Mouse (Mus musculus) adrenal gland, postnatal 36 days (tissue): Measurements from ENCODE around the gene Cmc4. TPM values are rescaled to one million over a fixed set of nuclear protein-coding genes. Genes with fewer than 3 reads are reported as not detected.

Experiments used
- DNase-seq, 2 experiments: peaks; one replicate each; pipeline ENCODE4 v3.0.0; 2021; ENCODE audit warnings: mixed read lengths in 1 of 2
- long read RNA-seq, 2 experiments: library from polyadenylated mRNA; stranded (forward); transcript quantifications; one replicate each; pipeline ENCODE4 v2.0.0; 2021; ENCODE audit warnings: borderline sequencing depth in 2 of 2
- total RNA-seq, 2 experiments: library from RNA; stranded (reverse); gene quantifications; 2 replicates each; pipeline ENCODE4 v1.2.3; 2021

Gene Cmc4
- 10 to 100 TPM; 10.3 to 10.7 TPM for total RNA-seq
- long read RNA-seq, experiment 1, partial matches to known transcripts: 0 of 9 reads
- long read RNA-seq, experiment 1, other reads (novel, unspliced or antisense): 3 of 9 reads
- long read RNA-seq, experiment 2, partial matches to known transcripts: 0 of 2 reads
- long read RNA-seq, experiment 2, other reads (novel, unspliced or antisense): 0 of 2 reads

- DNase-seq: peak; percentile 91 to 92
These were observed at the start of gene Cmc4, which contains the start of the genes Mtcp1 and Brcc3 for GRCm38 (mm10) chrX:75415936-75416785. Gene Cmc4 (minus strand): TSS chrX:75416584. Gene Mtcp1 (minus strand): TSS chrX:75416588. Gene Brcc3 (plus strand): TSS chrX:75416628.

GRCm38 (mm10) chrX:75454597-75454996 lies 38.2 kb upstream of the Cmc4 start:
- DNase-seq: no peak

DNA sequence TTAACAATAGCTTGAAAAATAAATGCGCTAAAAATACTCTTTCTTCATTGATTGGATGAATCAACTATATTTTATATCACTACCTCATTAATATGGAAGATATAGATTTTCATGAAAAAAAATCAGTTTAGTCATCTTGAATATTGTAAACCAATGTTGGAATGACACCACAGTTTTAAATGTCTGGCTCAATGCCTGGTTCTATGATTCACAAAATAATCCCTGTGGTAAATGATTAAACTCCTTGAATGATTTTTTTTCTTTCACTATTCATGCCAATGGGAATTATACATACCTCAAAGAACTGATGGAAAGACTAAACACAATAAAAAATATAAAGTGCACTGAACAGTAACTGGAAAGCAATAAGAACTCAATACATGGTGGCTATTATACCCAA lies 6.7 kb downstream of the Cmc4 start:
- DNase-seq: no peak

DNA sequence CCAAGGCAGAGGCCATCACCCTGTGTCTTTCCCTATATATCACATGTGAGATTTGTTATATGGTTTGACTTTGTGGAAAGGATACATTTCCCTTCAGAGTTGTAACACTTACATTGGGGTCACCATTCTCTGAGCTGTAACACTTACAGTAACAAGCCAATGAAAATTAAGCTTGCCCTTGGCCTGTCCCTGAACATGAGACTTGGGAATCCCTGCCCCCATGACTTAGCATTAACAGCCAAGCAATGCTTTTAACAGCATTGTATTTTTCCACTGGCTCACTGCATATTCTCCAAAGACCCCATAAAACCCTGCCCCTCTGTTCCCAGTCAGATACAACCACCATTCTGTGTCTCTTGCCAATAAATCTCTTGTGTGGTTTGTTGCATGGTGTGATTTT lies 13.0 kb downstream of the Cmc4 start:
- DNase-seq: no peak

DNA sequence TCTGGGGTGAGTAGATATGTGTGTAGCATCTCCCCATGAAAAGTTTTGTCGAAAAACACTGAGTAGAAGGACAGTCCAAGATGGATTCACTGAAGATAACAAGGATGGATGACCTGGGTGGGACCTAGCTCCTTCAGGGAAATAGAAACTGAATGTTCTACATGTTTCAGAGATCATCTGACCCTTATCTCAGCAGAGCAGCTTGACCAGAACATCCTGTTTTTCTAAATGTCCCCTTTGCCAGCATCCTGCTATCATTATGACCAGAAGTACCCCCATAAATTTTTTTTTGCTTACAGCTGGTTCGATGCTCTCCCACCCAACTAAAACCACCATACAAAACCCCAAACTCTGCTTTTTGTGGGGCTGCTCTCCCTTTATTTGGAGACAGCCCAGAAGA lies 13.7 kb downstream of the Cmc4 start:
- DNase-seq: no peak

- no peak for DNase-seq
These were observed 16.9 kb downstream of the Cmc4 start for GRCm38 (mm10) chrX:75399471-75399870.

DNA sequence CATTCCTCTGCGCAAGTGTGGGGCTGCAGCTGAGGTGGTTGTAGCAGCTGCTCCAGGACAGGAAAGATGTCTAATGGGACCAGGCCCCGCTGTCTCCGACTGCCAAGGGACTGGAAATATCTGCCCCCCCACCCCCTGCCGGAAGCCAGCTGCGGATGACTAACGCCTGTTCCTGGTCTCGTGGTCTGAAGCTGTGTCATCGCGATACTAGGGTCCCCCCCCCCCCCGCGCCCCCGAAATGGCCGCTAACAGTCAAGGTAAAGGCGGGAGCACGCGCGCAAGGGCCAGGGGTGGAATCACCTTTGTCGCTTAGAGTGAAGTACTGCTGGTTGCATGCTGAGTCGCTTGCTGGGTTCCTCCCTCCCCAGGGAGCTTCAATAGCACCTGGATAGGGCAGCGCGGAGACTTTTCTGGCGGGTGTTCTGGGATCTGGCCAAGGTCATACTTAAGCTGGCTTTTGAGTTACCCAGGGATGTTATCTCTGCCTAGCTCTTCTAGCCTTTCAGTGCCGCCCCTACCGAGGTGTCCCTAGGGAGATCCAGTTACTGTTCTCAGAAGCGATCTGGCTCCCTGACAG lies 34.1 kb downstream of the Cmc4 start, which contains the start of the genes Fundc2 and F8:
TSS of gene Fundc2 (plus strand) at position 205 of the 577 bp plus-strand sequence.
TSS of gene F8 (minus strand) at position 421 of the 577 bp plus-strand sequence.
- peak; percentile 71 to 88 for DNase-seq

DNA sequence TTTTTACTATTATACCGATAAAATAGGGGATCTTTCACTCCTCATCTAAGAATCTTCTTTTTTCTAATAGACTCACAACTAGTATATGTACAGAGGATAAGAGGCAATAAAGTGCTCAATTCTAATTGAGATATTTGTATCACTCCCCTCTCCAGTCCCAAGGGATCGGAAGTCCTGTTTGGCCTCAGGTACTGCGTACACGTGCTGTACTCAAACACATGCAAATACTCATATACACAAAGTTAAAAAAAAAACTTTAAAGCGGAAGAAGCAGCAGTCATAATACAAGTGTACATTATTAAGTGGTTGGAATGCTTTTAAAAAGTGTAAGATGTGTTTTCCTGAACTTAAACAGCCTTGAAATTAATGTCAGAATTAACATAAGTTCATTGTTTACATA lies 34.7 kb downstream of the Cmc4 start:
- no peak for DNase-seq

GRCm38 (mm10) chrX:75381176-75381575 lies 35.2 kb downstream of the Cmc4 start:
- DNase-seq: no peak

DNA sequence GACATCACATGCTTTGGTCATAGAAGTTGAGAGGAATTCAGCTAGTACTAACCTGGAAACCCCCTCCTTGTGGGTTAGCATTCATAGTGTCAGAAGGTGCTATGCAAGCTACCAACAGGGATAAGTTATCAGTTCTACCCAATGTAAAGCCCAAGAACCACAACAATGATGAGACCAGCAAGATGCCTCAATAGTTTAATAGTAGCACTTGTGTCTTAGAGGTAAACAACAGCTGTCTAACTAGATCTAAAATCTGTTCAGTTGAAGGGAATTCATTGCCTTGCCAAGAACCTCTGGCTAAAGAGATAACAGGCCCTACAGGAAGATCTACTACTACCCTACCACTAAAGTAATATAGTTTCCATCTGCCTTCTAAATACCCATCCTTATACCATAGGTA lies 39.6 kb downstream of the Cmc4 start:
- DNase-seq: no peak

GRCm38 (mm10) chrX:75372666-75373425 lies 43.5 kb downstream of the Cmc4 start:
- no peak for DNase-seq

- DNase-seq: peak; percentile 35 to 60
These were observed 46.2 kb downstream of the Cmc4 start for GRCm38 (mm10) chrX:75370197-75370596.

Other genes with a start within 250 kb of the Cmc4 start
- gene Fundc2, start 34.2 kb downstream of the Cmc4 start, total RNA-seq: 10 to 100 TPM; 90.5 to 98.6 TPM
- 10 to 100 TPM in 1 of 2 experiments, 1 to 10 TPM in 1; 8.2 to 10.4 TPM for gene F8, start 34.0 kb downstream of the Cmc4 start, total RNA-seq
- gene Mtcp1, start within 50 bp of the Cmc4 start, total RNA-seq: 1 to 10 TPM; 8.7 to 9.2 TPM
- 10 to 100 TPM; 29.9 to 34.3 TPM for gene Brcc3, start within 50 bp of the Cmc4 start, total RNA-seq
- gene Vbp1, start 97.7 kb upstream of the Cmc4 start, total RNA-seq: 10 to 100 TPM; 44.7 to 48.8 TPM
- 1 to 10 TPM; 1.0 to 1.7 TPM for gene Rab39b, start 161.6 kb upstream of the Cmc4 start, total RNA-seq